Comparison of ENCODE assay signal across 21 mouse cellular contexts in the genomic region with DNA sequence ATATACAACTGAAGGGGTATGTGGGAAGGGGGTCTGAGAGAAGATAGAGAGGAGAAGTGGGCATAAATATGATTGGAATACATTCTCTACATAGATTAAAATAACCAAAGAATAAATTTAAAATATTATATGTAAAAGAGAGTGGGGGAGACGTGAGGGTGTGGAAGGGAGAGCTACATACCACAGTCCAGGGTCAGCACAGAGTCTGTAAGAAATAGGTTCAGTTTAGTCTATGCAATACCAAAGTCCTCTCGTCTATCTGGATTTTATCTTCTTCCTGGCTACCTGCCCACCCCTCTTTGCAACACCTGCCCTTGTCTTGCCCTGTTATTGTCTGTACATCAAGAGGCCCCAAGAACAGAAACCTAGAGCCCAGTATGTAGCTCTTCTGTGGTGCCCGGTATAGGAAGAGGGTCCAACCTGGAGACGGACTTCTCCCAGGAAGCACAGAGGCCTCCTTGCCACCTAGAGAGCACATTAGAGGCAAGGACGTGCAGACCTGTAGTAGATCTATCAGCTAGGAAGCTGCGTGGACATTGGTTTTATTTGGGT. TPM values are rescaled to one million over a fixed set of nuclear protein-coding genes. Genes with fewer than 3 reads are reported as not detected.
A peak's percentile ranks its signal among the peaks of the same experiment; 100 is the strongest.
DNase-seq lines count a peak whose midpoint lies in the region; ATAC-seq lines count a peak whose summit lies in the region.
"Had no signal": no experiment of that assay in that cellular context is flagged by ENCODE, and none has a peak within 500 bp of the region (broad histone marks: within the 10 kb centered on the region; RNA-seq: fewer than 3 reads in every experiment).

No protein-coding gene starts in this region.

- H3K9me3 ChIP-seq in embryonic facial prominence, embryonic 13.5 days: no peaks in the 10 kb centered on the region
- no peaks in the 10 kb centered on the region for H3K9me3 ChIP-seq in embryonic facial prominence, embryonic 10.5 days
- H3K9me3 ChIP-seq in lung, embryonic 15.5 days: no peaks in the 10 kb centered on the region
- no peaks in the 10 kb centered on the region for H3K9me3 ChIP-seq in intestine, embryonic 16.5 days (ENCODE audit: control insufficient read depth, low read length)
- H3K9me3 ChIP-seq in midbrain, embryonic 16.5 days (replicated peaks; ENCODE audit: control insufficient read depth, low read length, poor library complexity, severe bottlenecking): no peaks in the 10 kb centered on the region
- H3K9me3 ChIP-seq: forebrain, embryonic 13.5 days; G1E; heart, embryonic 13.5 days; hindbrain, embryonic 12.5 days had no signal

- H3K27ac ChIP-seq in embryonic facial prominence, embryonic 13.5 days: peak overlapping the region; percentile 51; the same call in 1 of the 2 replicates
- H3K27ac ChIP-seq in embryonic facial prominence, embryonic 10.5 days (replicated peaks): no peak overlapping the region
- peak overlapping the region; percentile 84 for H3K27ac ChIP-seq in lung, embryonic 15.5 days
- H3K27ac ChIP-seq in intestine, embryonic 16.5 days (ENCODE audit: low read length): peak overlapping the region; percentile 35; the same call in 1 of the 2 replicates
- H3K27ac ChIP-seq in midbrain, embryonic 16.5 days (ENCODE audit: low read length): no peak overlapping the region
- H3K27ac ChIP-seq: forebrain, embryonic 13.5 days; heart, embryonic 13.5 days had no signal

- H3K9ac ChIP-seq in embryonic facial prominence, embryonic 13.5 days: no peak overlapping the region
- no peak overlapping the region for H3K9ac ChIP-seq in lung, embryonic 15.5 days
- no peak overlapping the region for H3K9ac ChIP-seq in intestine, embryonic 16.5 days (ENCODE audit: low read depth, low read length)
- no peak overlapping the region for H3K9ac ChIP-seq in midbrain, embryonic 16.5 days (ENCODE audit: low read depth, low read length)
- H3K9ac ChIP-seq: forebrain, embryonic 13.5 days; forebrain, postnatal 0 days; heart, embryonic 13.5 days; hindbrain, embryonic 12.5 days had no signal

- peaks cover 3% of the 10 kb centered on the region; the same call in 1 of the 2 replicates for H3K4me1 ChIP-seq in embryonic facial prominence, embryonic 13.5 days
- H3K4me1 ChIP-seq in embryonic facial prominence, embryonic 10.5 days: peaks cover 8% of the 10 kb centered on the region; the same call in 1 of the 2 replicates
- H3K4me1 ChIP-seq in lung, embryonic 15.5 days: peaks cover 9% of the 10 kb centered on the region; the same call in 1 of the 2 replicates
- H3K4me1 ChIP-seq in intestine, embryonic 16.5 days (ENCODE audit: control insufficient read depth, insufficient read depth, low read length): peaks cover 19% of the 10 kb centered on the region
- no peaks in the 10 kb centered on the region for H3K4me1 ChIP-seq in midbrain, embryonic 16.5 days (ENCODE audit: control insufficient read depth, insufficient read depth, low read length)
- H3K4me1 ChIP-seq: forebrain, embryonic 13.5 days; heart, embryonic 13.5 days; hindbrain, embryonic 12.5 days had no signal

- ATAC-seq in embryonic facial prominence, embryonic 13.5 days (ENCODE audit: insufficient number of reproducible peaks, insufficient read depth, low FRiP score, low TSS enrichment, low read depth): no peak
- ATAC-seq in lung, embryonic 15.5 days (ENCODE audit: borderline replicate concordance, extremely low read depth, low FRiP score, low TSS enrichment): no peak
- ATAC-seq in intestine, embryonic 16.5 days: peak; percentile 70
- no peak for ATAC-seq in midbrain, embryonic 16.5 days
- ATAC-seq: CD4-positive, CD25-positive, alpha-beta regulatory T cell, adult 4 months; forebrain, embryonic 13.5 days; forebrain, postnatal 0 days; hindbrain, embryonic 16.5 days had no signal

- no peak overlapping the region for H3K4me3 ChIP-seq in embryonic facial prominence, embryonic 13.5 days
- no peak overlapping the region for H3K4me3 ChIP-seq in embryonic facial prominence, embryonic 10.5 days
- no peak overlapping the region for H3K4me3 ChIP-seq in lung, embryonic 15.5 days
- no peak overlapping the region for H3K4me3 ChIP-seq in intestine, embryonic 16.5 days (ENCODE audit: low read length)
- H3K4me3 ChIP-seq in midbrain, embryonic 16.5 days (ENCODE audit: low read depth, low read length): no peak overlapping the region
- H3K4me3 ChIP-seq: forebrain, embryonic 13.5 days; heart, embryonic 13.5 days; hindbrain, embryonic 12.5 days had no signal

- no peaks in the 10 kb centered on the region for H3K27me3 ChIP-seq in embryonic facial prominence, embryonic 13.5 days
- H3K27me3 ChIP-seq in embryonic facial prominence, embryonic 10.5 days (replicated peaks; ENCODE audit: low read depth, poor library complexity, severe bottlenecking): no peaks in the 10 kb centered on the region; the same call in 1 of the 2 replicates
- no peaks in the 10 kb centered on the region for H3K27me3 ChIP-seq in lung, embryonic 15.5 days
- no peaks in the 10 kb centered on the region for H3K27me3 ChIP-seq in intestine, embryonic 16.5 days (replicated peaks; ENCODE audit: control insufficient read depth, insufficient read depth, low read length)
- no peaks in the 10 kb centered on the region for H3K27me3 ChIP-seq in midbrain, embryonic 16.5 days (ENCODE audit: control insufficient read depth, insufficient read depth, low read depth, low read length)
- H3K27me3 ChIP-seq: forebrain, embryonic 13.5 days; heart, embryonic 13.5 days; hindbrain, embryonic 12.5 days had no signal

- WGBS in embryonic facial prominence, embryonic 13.5 days: 87% methylated on average over 6 of the region's 6 CpGs
- 89% methylated on average over 6 of the region's 6 CpGs for WGBS in embryonic facial prominence, embryonic 10.5 days
- 82% methylated on average over 6 of the region's 6 CpGs for WGBS in lung, embryonic 15.5 days
- 80% methylated on average over 6 of the region's 6 CpGs for WGBS in intestine, embryonic 16.5 days
- WGBS in midbrain, embryonic 16.5 days: 93% methylated on average over 6 of the region's 6 CpGs

- DNase-seq in embryonic facial prominence, embryonic 10.5 days (ENCODE audit: low spot score): no peak
- DNase-seq in lung, postnatal 14 days: no peak
- no peak for DNase-seq in cerebellum, postnatal 36 days
- DNase-seq: adrenal gland, adult 8-10 months; B cell, adult 2 months; cerebellum, adult 11 months; cerebellum, adult 8-10 months; cerebellum, postnatal 14 days; forebrain, postnatal 0 days; gastrocnemius, postnatal 14 days; heart, postnatal 4 days had no signal

- H3K36me3 ChIP-seq in embryonic facial prominence, embryonic 13.5 days: no peaks in the 10 kb centered on the region
- H3K36me3 ChIP-seq in embryonic facial prominence, embryonic 10.5 days (replicated peaks): no peaks in the 10 kb centered on the region
- no peaks in the 10 kb centered on the region for H3K36me3 ChIP-seq in lung, embryonic 15.5 days
- H3K36me3 ChIP-seq in intestine, embryonic 16.5 days (ENCODE audit: control insufficient read depth, insufficient read depth, low read length): no peaks in the 10 kb centered on the region
- H3K36me3 ChIP-seq in midbrain, embryonic 16.5 days (ENCODE audit: control insufficient read depth, insufficient read depth, low read length): no peaks in the 10 kb centered on the region
- H3K36me3 ChIP-seq: G1E; heart, embryonic 13.5 days; hindbrain, embryonic 12.5 days had no signal

- no peak overlapping the region for H3K4me2 ChIP-seq in embryonic facial prominence, embryonic 13.5 days
- H3K4me2 ChIP-seq in lung, embryonic 15.5 days: no peak overlapping the region
- H3K4me2 ChIP-seq in intestine, embryonic 16.5 days (ENCODE audit: low read depth, low read length): no peak overlapping the region; the same call in 1 of the 2 replicates
- H3K4me2 ChIP-seq in midbrain, embryonic 16.5 days (ENCODE audit: low read length): no peak overlapping the region
- H3K4me2 ChIP-seq: forebrain, embryonic 13.5 days; heart, embryonic 13.5 days; hindbrain, embryonic 12.5 days had no signal

RNA-seq across cellular contexts. Expression of a gene that starts 52.8 kb away (rescaled TPM):
- polyA plus RNA-seq in embryonic facial prominence, embryonic 13.5 days (2015; fragmentation: Nextera tagmentation; extraction: Ambion mirVana): 94.4 and 111 TPM in 2 replicates
- 124 and 130 TPM in 2 replicates for polyA plus RNA-seq in embryonic facial prominence, embryonic 10.5 days (2016; fragmentation: Nextera tagmentation; extraction: Ambion mirVana)
- 95.8 and 98.8 TPM in 2 replicates for polyA plus RNA-seq in lung, embryonic 15.5 days (2015; fragmentation: Nextera tagmentation; extraction: Ambion mirVana)
- polyA plus RNA-seq in intestine, embryonic 16.5 days (2015; fragmentation: Nextera tagmentation; extraction: Ambion mirVana): 48.7 and 51.5 TPM in 2 replicates
- 50.9 and 52.7 TPM in 2 replicates for polyA plus RNA-seq in midbrain, embryonic 16.5 days (2015; fragmentation: Nextera tagmentation; extraction: Ambion mirVana)

Comparison
In these comparisons a context has a peak if more than half of its experiments do, and no peak if none do; other contexts are left out.
1. H3K27ac ChIP-seq: peak in embryonic facial prominence, embryonic 13.5 days (single experiment), lung, embryonic 15.5 days (single experiment) and intestine, embryonic 16.5 days (single experiment); none in embryonic facial prominence, embryonic 10.5 days (single experiment) and midbrain, embryonic 16.5 days (single experiment).